Mouse (Mus musculus) liver, adult 2 months (tissue): ENCODE data around the gene Zgpat. TPM values are rescaled to one million over a fixed set of nuclear protein-coding genes. Genes with fewer than 3 reads are reported as not detected.

ENCODE experiments used
- DNase-seq: peaks from one replicate; pipeline ENCODE4 v3.0.0-alpha.2; 2011; ENCODE audit warnings: low read depth, low spot score; ENCODE audit errors: extremely low read depth
- H3K27ac ChIP-seq: fragments of 200-500 bp; replicated peaks from 2 replicates; pipeline ENCODE4 v1.5.1; 2012; ENCODE audit warnings: low read depth, mild to moderate bottlenecking, control low read depth, inconsistent platforms, low read length; ENCODE audit not compliant: insufficient read depth
- H3K27me3 ChIP-seq: fragments of 200-500 bp; 2 replicates; pipeline ENCODE4 v1.6.1; 2012; ENCODE audit warnings: mild to moderate bottlenecking, moderate library complexity, low read length, inconsistent platforms; ENCODE audit not compliant: control insufficient read depth, insufficient read depth
- H3K36me3 ChIP-seq: fragments of 200-500 bp; 2 replicates; pipeline ENCODE4 v1.6.1; 2012; ENCODE audit warnings: low read length, inconsistent platforms; ENCODE audit not compliant: control insufficient read depth, insufficient read depth
- H3K4me1 ChIP-seq: fragments of 200-500 bp; 2 replicates; pipeline ENCODE4 v1.6.1; 2011; ENCODE audit warnings: low read length; ENCODE audit not compliant: control insufficient read depth, insufficient read depth
- H3K4me3 ChIP-seq: fragments of 200-500 bp; 2 replicates; pipeline ENCODE4 v1.5.1; 2011; ENCODE audit warnings: low read depth, mild to moderate bottlenecking, control low read depth, low read length, moderate library complexity; ENCODE audit not compliant: insufficient read depth
- H3K79me2 ChIP-seq: fragments of 200-500 bp; 2 replicates; pipeline ENCODE4 v1.6.1; 2012; ENCODE audit warnings: inconsistent platforms, mild to moderate bottlenecking, low read length, moderate library complexity; ENCODE audit not compliant: control insufficient read depth, insufficient read depth
- H3K9ac ChIP-seq: fragments of 200-500 bp; 2 replicates; pipeline ENCODE4 v1.6.1; 2012; ENCODE audit warnings: low read depth, mild to moderate bottlenecking, control low read depth, inconsistent platforms, low read length
- CTCF ChIP-seq: fragments of 200-500 bp; IDR thresholded peaks from 2 replicates; pipeline ENCODE4 v1.5.1; 2011; ENCODE audit warnings: low read depth, low read length, control low read depth
- POLR2A ChIP-seq: fragments of 200-500 bp; IDR thresholded peaks from 2 replicates; pipeline ENCODE4 v1.6.1; 2011; ENCODE audit warnings: low read length, control low read depth; ENCODE audit not compliant: insufficient read depth; ENCODE audit errors: extremely low read depth
- WGBS: fragments of 180-500 bp; shearing (Covaris S2); methylation state at CpG from one replicate; pipeline ENCODE4 v1.1.7; 2018; 5-methylcytosine and 5-hydroxymethylcytosine counted together
- polyA plus RNA-seq: library from polyadenylated mRNA; depleted of rRNA; stranded (reverse); fragments of >200 nt; gene quantifications from 2 replicates; pipeline ENCODE4 v1.2.3, GENCODE M21; 2012
- total RNA-seq: library from RNA; depleted of rRNA; stranded (reverse); fragments of >200 nt; gene quantifications from 2 replicates; pipeline ENCODE4 v1.2.3, GENCODE M21; 2014

Zgpat gene
- total and polyA plus RNA-seq, 2 experiments = 18.9 to 22.5 TPM

- Histone ChIP-seq H3K27me3 (no peaks in the 10 kb centered on the region), H3K79me2 (no peaks in the 10 kb centered on the region; the same call in 1 of the 2 replicates), H3K4me3 (no peak within 1 kb of the TSS), H3K36me3 (peaks cover 11% of the 10 kb centered on the region), H3K4me1 (no peaks in the 10 kb centered on the region), H3K9ac (no peak within 1 kb of the TSS), H3K27ac (no peak within 1 kb of the TSS)
- no peak for DNase-seq
- 96% methylated on average over 12 of the region's 12 CpGs for WGBS
- no peak for TF ChIP-seq POLR2A
- no peak for TF ChIP-seq CTCF
These were observed 15.1 kb downstream of the Zgpat start, which contains the start of gene Lime1 for GRCm38 (mm10) chr2:181379778-181380177. Lime1 (plus strand) TSS chr2:181380078.

DNA sequence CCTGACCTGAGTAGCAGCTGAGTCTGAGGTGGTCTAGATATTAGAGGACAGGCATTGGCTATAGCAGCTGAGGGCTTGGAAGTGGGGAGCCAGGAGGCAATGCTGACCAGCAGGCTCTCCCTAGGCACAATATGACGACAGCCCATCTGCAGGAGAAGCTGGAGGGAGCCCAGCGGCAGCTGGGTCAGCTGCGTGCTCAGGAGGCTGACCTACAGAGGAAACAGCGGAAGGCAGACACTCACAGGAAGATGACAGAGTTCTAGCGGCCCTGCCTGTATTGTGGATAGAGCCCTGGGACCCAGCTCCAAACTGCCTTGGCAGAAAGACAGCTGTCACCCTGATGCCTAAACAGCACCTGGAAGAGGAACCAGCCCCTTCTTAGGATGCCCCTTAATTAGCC is 15.5 kb downstream of the Zgpat start:
- TF ChIP-seq CTCF = no peak
- H3K4me3 ChIP-seq = no peak overlapping the region
- H3K27ac ChIP-seq = no peak overlapping the region
- H3K27me3 ChIP-seq = no peaks in the 10 kb centered on the region
- no peaks in the 10 kb centered on the region; the same call in 1 of the 2 replicates for H3K79me2 ChIP-seq
- DNase-seq = no peak
- no peak overlapping the region for H3K9ac ChIP-seq
- 81% methylated on average over 5 of the region's 5 CpGs for WGBS
- peaks cover 11% of the 10 kb centered on the region for H3K36me3 ChIP-seq
- no peaks in the 10 kb centered on the region for H3K4me1 ChIP-seq

DNA sequence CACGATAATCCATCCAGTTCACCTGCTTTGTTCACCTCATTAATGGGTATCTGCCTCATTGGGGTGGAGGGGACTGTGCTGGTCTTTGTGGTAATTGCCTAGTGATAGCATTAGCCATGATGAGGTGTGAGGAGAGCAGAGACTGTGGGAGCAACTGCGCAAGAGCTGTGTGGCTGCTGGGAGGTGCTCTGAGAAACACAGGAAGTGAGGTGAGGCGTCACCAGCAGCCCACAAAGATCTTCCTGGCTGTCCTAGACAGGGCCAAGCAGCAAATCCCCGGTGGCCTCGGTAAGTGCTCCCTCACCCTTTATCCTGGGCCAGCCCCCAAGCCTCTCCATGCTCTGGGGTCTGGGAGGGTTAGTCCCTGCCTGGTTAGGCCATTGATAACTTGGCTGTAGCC is 16.4 kb downstream of the Zgpat start:
- Histone ChIP-seq H3K36me3 (peaks cover 11% of the 10 kb centered on the region), H3K9ac (no peak overlapping the region), H3K27me3 (no peaks in the 10 kb centered on the region), H3K79me2 (no peaks in the 10 kb centered on the region; the same call in 1 of the 2 replicates), H3K27ac (no peak overlapping the region), H3K4me3 (no peak overlapping the region), H3K4me1 (no peaks in the 10 kb centered on the region)
- DNase-seq = no peak
- 88% methylated on average over 5 of the region's 5 CpGs for WGBS
- TF ChIP-seq CTCF = no peak

- Histone ChIP-seq H3K4me1 (no peaks in the 10 kb centered on the region), H3K36me3 (peaks cover 11% of the 10 kb centered on the region), H3K9ac (no peak overlapping the region), H3K4me3 (no peak overlapping the region), H3K27me3 (no peaks in the 10 kb centered on the region), H3K27ac (no peak overlapping the region), H3K79me2 (no peaks in the 10 kb centered on the region)
- TF ChIP-seq CTCF = no peak
- TF ChIP-seq POLR2A = no peak
- no peak for DNase-seq
- WGBS = 91% methylated on average over 6 of the region's 6 CpGs
These were observed 17.0 kb downstream of the Zgpat start for GRCm38 (mm10) chr2:181381631-181382306.

GRCm38 (mm10) chr2:181384463-181384862 is 19.7 kb downstream of the Zgpat start:
- no peak overlapping the region for H3K27ac ChIP-seq
- peaks cover 6% of the 10 kb centered on the region; the same call in 1 of the 2 replicates for H3K36me3 ChIP-seq
- no peak overlapping the region for H3K9ac ChIP-seq
- H3K4me1 ChIP-seq = no peaks in the 10 kb centered on the region
- H3K27me3 ChIP-seq = no peaks in the 10 kb centered on the region
- H3K79me2 ChIP-seq = no peaks in the 10 kb centered on the region
- DNase-seq = no peak
- no peak for TF ChIP-seq POLR2A
- TF ChIP-seq CTCF = no peak
- no peak overlapping the region for H3K4me3 ChIP-seq
- 89% methylated on average over 7 of the region's 7 CpGs for WGBS

GRCm38 (mm10) chr2:181384919-181385391 is 20.2 kb downstream of the Zgpat start:
- no peak for TF ChIP-seq POLR2A
- no peak for TF ChIP-seq CTCF
- WGBS = 89% methylated on average over 4 of the region's 4 CpGs
- H3K27ac ChIP-seq = no peak overlapping the region
- peaks cover 4% of the 10 kb centered on the region; the same call in 1 of the 2 replicates for H3K36me3 ChIP-seq
- no peaks in the 10 kb centered on the region for H3K4me1 ChIP-seq
- no peaks in the 10 kb centered on the region for H3K27me3 ChIP-seq
- no peaks in the 10 kb centered on the region for H3K79me2 ChIP-seq
- no peak overlapping the region for H3K4me3 ChIP-seq
- no peak for DNase-seq
- no peak overlapping the region for H3K9ac ChIP-seq
